7 mouse cellular contexts compared by ENCODE assay signal in genomic region chr15:45453797-45454196, GRCm38 (mm10).
DNase-seq lines count a peak whose midpoint lies in the region; ATAC-seq lines count a peak whose summit lies in the region.

No protein-coding gene starts in this region.

- no peak for DNase-seq in midbrain, embryonic 11.5 days (ENCODE audit: low spot score, missing footprints)
- peak; percentile 74 to 79 for DNase-seq in layer of hippocampus, adult 8-10 months (ENCODE audit: low spot score in 2 of 2)
- DNase-seq in right cerebral cortex, postnatal 36 days (ENCODE audit: low spot score in 2 of 2) = peak; percentile 44 to 48
- no peak for DNase-seq in embryo, embryonic 10.5 days (ENCODE audit: low spot score)
- no peak for DNase-seq in MN1 (ENCODE audit: low spot score)

- H3K9ac ChIP-seq in midbrain, embryonic 16.5 days (ENCODE audit: low read depth, low read length) = no peak overlapping the region
- H3K9ac ChIP-seq in midbrain, embryonic 11.5 days (ENCODE audit: low read length) = no peak overlapping the region
- H3K9ac ChIP-seq in forebrain, embryonic 16.5 days (replicated peaks; ENCODE audit: low read depth, low read length) = no peak overlapping the region

- no peak overlapping the region for H3K4me2 ChIP-seq in midbrain, embryonic 16.5 days (ENCODE audit: low read length)
- no peak overlapping the region for H3K4me2 ChIP-seq in midbrain, embryonic 11.5 days
- no peak overlapping the region for H3K4me2 ChIP-seq in forebrain, embryonic 16.5 days (ENCODE audit: low read length)

- 84% methylated on average over 1 of the region's 1 CpGs for WGBS in midbrain, embryonic 16.5 days
- WGBS in midbrain, embryonic 11.5 days = 100% methylated on average over 1 of the region's 1 CpGs
- WGBS in forebrain, embryonic 16.5 days = 35% methylated on average over 1 of the region's 1 CpGs

- no peaks in the 10 kb centered on the region for H3K36me3 ChIP-seq in midbrain, embryonic 16.5 days (ENCODE audit: control insufficient read depth, insufficient read depth, low read length)
- no peaks in the 10 kb centered on the region for H3K36me3 ChIP-seq in midbrain, embryonic 11.5 days (ENCODE audit: control insufficient read depth, insufficient read depth, low read length)
- no peaks in the 10 kb centered on the region for H3K36me3 ChIP-seq in forebrain, embryonic 16.5 days (ENCODE audit: control insufficient read depth, insufficient read depth)

- peak; percentile 64; the same call in 1 of the 2 replicates for ATAC-seq in midbrain, embryonic 16.5 days
- ATAC-seq in midbrain, embryonic 11.5 days (ENCODE audit: low FRiP score) = no peak
- ATAC-seq in forebrain, embryonic 16.5 days = peak; percentile 99

- H3K4me3 ChIP-seq in midbrain, embryonic 16.5 days (ENCODE audit: low read depth, low read length) = no peak overlapping the region
- no peak overlapping the region for H3K4me3 ChIP-seq in midbrain, embryonic 11.5 days (ENCODE audit: low read depth, low read length)
- H3K4me3 ChIP-seq in forebrain, embryonic 16.5 days (replicated peaks; ENCODE audit: low read length) = no peak overlapping the region

- H3K9me3 ChIP-seq in midbrain, embryonic 16.5 days (replicated peaks; ENCODE audit: control insufficient read depth, low read length, poor library complexity, severe bottlenecking) = no peaks in the 10 kb centered on the region
- no peaks in the 10 kb centered on the region for H3K9me3 ChIP-seq in midbrain, embryonic 11.5 days (ENCODE audit: control insufficient read depth, low read length)
- H3K9me3 ChIP-seq in forebrain, embryonic 16.5 days (ENCODE audit: control insufficient read depth, low read length) = no peaks in the 10 kb centered on the region

- H3K4me1 ChIP-seq in midbrain, embryonic 16.5 days (ENCODE audit: control insufficient read depth, insufficient read depth, low read length) = no peaks in the 10 kb centered on the region
- H3K4me1 ChIP-seq in midbrain, embryonic 11.5 days (ENCODE audit: control insufficient read depth, insufficient read depth, low read length) = no peaks in the 10 kb centered on the region
- no peaks in the 10 kb centered on the region for H3K4me1 ChIP-seq in forebrain, embryonic 16.5 days (replicated peaks; ENCODE audit: control insufficient read depth, insufficient read depth, low read length)

- no peaks in the 10 kb centered on the region for H3K27me3 ChIP-seq in midbrain, embryonic 16.5 days (ENCODE audit: control insufficient read depth, insufficient read depth, low read depth, low read length)
- no peaks in the 10 kb centered on the region for H3K27me3 ChIP-seq in midbrain, embryonic 11.5 days (ENCODE audit: control insufficient read depth, insufficient read depth, low read length)
- H3K27me3 ChIP-seq in forebrain, embryonic 16.5 days (replicated peaks; ENCODE audit: control insufficient read depth, insufficient read depth, low read length) = no peaks in the 10 kb centered on the region

- H3K27ac ChIP-seq in midbrain, embryonic 16.5 days (ENCODE audit: low read length) = no peak overlapping the region
- no peak overlapping the region for H3K27ac ChIP-seq in midbrain, embryonic 11.5 days (ENCODE audit: low read depth, low read length)
- H3K27ac ChIP-seq in forebrain, embryonic 16.5 days (ENCODE audit: low read length) = no peak overlapping the region

Comparison
In these comparisons a context has a peak if more than half of its experiments do, and no peak if none do; other contexts are left out.
1. DNase-seq: peak in layer of hippocampus, adult 8-10 months (2 of 2) and right cerebral cortex, postnatal 36 days (2 of 2); none in midbrain, embryonic 11.5 days (single experiment), embryo, embryonic 10.5 days (single experiment) and MN1 (single experiment).